Mouse (Mus musculus) brain, embryonic 14.5 days (tissue): ENCODE measurements around the gene Marco. TPM values are rescaled to one million over a fixed set of nuclear protein-coding genes. Genes with fewer than 3 reads are reported as not detected.

Experiments used
- DNase-seq: peaks from one replicate; pipeline ENCODE4 v3.0.0-alpha.2; 2011; ENCODE audit warnings: low read depth
- CTCF ChIP-seq: fragments of 200-500 bp; IDR thresholded peaks from 2 replicates; pipeline ENCODE4 v1.5.1; 2012; ENCODE audit warnings: inconsistent platforms, mild to moderate bottlenecking, moderate library complexity, borderline replicate concordance; ENCODE audit not compliant: insufficient read depth, insufficient read length; ENCODE audit errors: extremely low read depth
- POLR2A ChIP-seq: fragments of 200-500 bp; IDR thresholded peaks from 2 replicates; pipeline ENCODE4 v1.6.1; 2012; ENCODE audit warnings: mild to moderate bottlenecking, inconsistent platforms, borderline replicate concordance; ENCODE audit not compliant: poor library complexity, insufficient read depth, insufficient read length, severe bottlenecking; ENCODE audit errors: extremely low read depth
- polyA plus RNA-seq: library from polyadenylated mRNA; depleted of rRNA; stranded (reverse); fragments of >200 nt; gene quantifications from 2 replicates; pipeline ENCODE4 v1.2.3, GENCODE M21; 2012; rRNA removed

The Marco gene
- polyA plus RNA-seq, 1 experiment, result 0.11 TPM

DNA sequence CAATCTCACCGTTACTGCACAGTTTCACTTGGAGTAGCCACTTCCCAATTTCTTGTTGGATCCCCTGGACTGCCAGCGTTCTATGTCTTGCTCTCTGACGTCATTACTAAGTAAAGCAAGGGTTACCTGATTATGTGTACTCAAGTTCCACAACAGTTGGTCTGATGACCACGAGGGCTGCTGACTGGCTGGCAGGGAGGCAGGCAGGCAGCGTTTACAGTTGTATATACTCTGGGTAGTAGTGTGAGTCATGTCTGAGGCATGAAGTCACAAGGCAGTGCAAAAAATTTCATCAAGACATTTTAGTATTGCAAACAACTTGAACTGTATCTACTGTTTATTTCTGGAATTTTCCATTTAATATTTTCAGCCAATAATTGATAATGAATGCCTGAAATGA lies 74.7 kb downstream of the Marco start:
- DNase-seq, result no peak
- TF ChIP-seq POLR2A (no peak), CTCF (no peak)

GRCm38 (mm10) chr1:120425587-120425986 lies 79.2 kb downstream of the Marco start:
- no peak for DNase-seq

More at GRCm38 (mm10) chr1:120425587-120425986, 79.2 kb downstream of the Marco start:
- TF ChIP-seq POLR2A, result no peak

Other genes with a start within 250 kb of the Marco start
- gene Steap3, start 232.3 kb downstream of the Marco start, polyA plus RNA-seq, result 3.0 and 3.7 TPM in 2 replicates
- gene C1ql2, start 164.4 kb downstream of the Marco start, polyA plus RNA-seq, result 3.7 and 6.0 TPM in 2 replicates
- gene En1, start 97.4 kb upstream of the Marco start, polyA plus RNA-seq, result 7.4 and 17.2 TPM in 2 replicates